Comparison of ENCODE assay signal across 10 mouse cellular contexts in the genomic region with DNA sequence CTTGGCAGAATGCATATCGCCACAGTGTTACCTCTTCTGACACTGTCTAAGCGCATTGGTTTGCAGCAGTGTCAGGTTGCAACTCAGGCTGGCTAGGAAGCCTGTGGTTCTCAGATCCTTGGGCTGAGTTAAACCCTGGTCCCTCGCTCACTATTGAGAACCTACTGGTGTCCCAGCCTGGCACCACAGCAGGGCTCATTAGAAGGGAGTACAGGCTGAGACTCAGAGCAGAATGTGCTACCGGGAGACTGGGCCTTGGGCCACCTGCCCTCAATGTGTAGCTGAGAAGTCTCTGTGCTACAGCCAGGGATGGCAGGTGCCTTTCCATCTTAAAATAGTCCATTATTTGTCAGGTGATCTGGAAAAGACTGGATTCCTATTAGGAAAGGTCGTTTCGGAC. TPM values are rescaled to one million over a fixed set of nuclear protein-coding genes. Genes with fewer than 3 reads are reported as not detected.
A peak's percentile ranks its signal among the peaks of the same experiment; 100 is the strongest.
DNase-seq lines count a peak whose midpoint lies in the region; ATAC-seq lines count a peak whose summit lies in the region.
"Had no signal": no experiment of that assay in that cellular context is flagged by ENCODE, and none has a peak within 500 bp of the region (broad histone marks: within the 10 kb centered on the region; RNA-seq: fewer than 3 reads in every experiment).

No protein-coding gene starts in this region.

- peak; percentile 34 to 48 for DNase-seq in left cerebral cortex, postnatal 10 days (ENCODE audit: extremely low spot score in 1 of 2, low spot score in 2 of 2)
- no peak for DNase-seq in left cerebral cortex, postnatal 4 days
- peak; percentile 80 to 89 for DNase-seq in cerebellum, postnatal 14 days
- peak; percentile 68 for DNase-seq in gastrocnemius, postnatal 25 days
- no peak for DNase-seq in natural killer cell, adult 2 months (ENCODE audit: low spot score in 2 of 2)
- DNase-seq in liver, embryonic 11.5 days (ENCODE audit: low spot score): no peak

- H3K27ac ChIP-seq in midbrain, embryonic 16.5 days (ENCODE audit: low read length): no peak overlapping the region
- no peak overlapping the region for H3K27ac ChIP-seq in liver, embryonic 11.5 days (ENCODE audit: low read depth, low read length)
- H3K27ac ChIP-seq: neural tube, embryonic 12.5 days had no signal

- 53% methylated on average over 6 of the region's 6 CpGs for WGBS in midbrain, embryonic 16.5 days
- 69% methylated on average over 6 of the region's 6 CpGs for WGBS in liver, embryonic 11.5 days

- H3K36me3 ChIP-seq in midbrain, embryonic 16.5 days (ENCODE audit: control insufficient read depth, insufficient read depth, low read length): no peaks in the 10 kb centered on the region
- H3K36me3 ChIP-seq in liver, embryonic 11.5 days (ENCODE audit: control insufficient read depth, insufficient read depth, low read length): no peaks in the 10 kb centered on the region
- H3K36me3 ChIP-seq: neural tube, embryonic 12.5 days had no signal

- H3K4me1 ChIP-seq in midbrain, embryonic 16.5 days (ENCODE audit: control insufficient read depth, insufficient read depth, low read length): peaks cover 22% of the 10 kb centered on the region
- no peaks in the 10 kb centered on the region for H3K4me1 ChIP-seq in liver, embryonic 11.5 days (replicated peaks; ENCODE audit: control insufficient read depth, insufficient read depth, low read length)

- no peaks in the 10 kb centered on the region for H3K27me3 ChIP-seq in midbrain, embryonic 16.5 days (ENCODE audit: control insufficient read depth, insufficient read depth, low read depth, low read length)
- H3K27me3 ChIP-seq in liver, embryonic 11.5 days (replicated peaks; ENCODE audit: control insufficient read depth, insufficient read depth, low read length): no peaks in the 10 kb centered on the region
- H3K27me3 ChIP-seq: neural tube, embryonic 12.5 days had no signal

- no peak overlapping the region for H3K4me2 ChIP-seq in midbrain, embryonic 16.5 days (ENCODE audit: low read length)
- no peak overlapping the region for H3K4me2 ChIP-seq in liver, embryonic 11.5 days
- H3K4me2 ChIP-seq: neural tube, embryonic 12.5 days had no signal

- no peak overlapping the region for H3K4me3 ChIP-seq in midbrain, embryonic 16.5 days (ENCODE audit: low read depth, low read length)
- no peak overlapping the region for H3K4me3 ChIP-seq in liver, embryonic 11.5 days (ENCODE audit: low read depth, low read length)
- H3K4me3 ChIP-seq: erythroblast, embryonic 14.5 days; neural tube, embryonic 12.5 days had no signal

- intact Hi-C loops in left cerebral cortex, postnatal 10 days (cut with DNase I): no loop called here
- intact Hi-C loops in left cerebral cortex, postnatal 4 days (cut with DNase I): no loop called here

- no peak overlapping the region for H3K9ac ChIP-seq in midbrain, embryonic 16.5 days (ENCODE audit: low read depth, low read length)
- no peak overlapping the region for H3K9ac ChIP-seq in liver, embryonic 11.5 days (ENCODE audit: low read depth, low read length)
- H3K9ac ChIP-seq: neural tube, embryonic 12.5 days had no signal

- no peaks in the 10 kb centered on the region for H3K9me3 ChIP-seq in midbrain, embryonic 16.5 days (replicated peaks; ENCODE audit: control insufficient read depth, low read length, poor library complexity, severe bottlenecking)
- H3K9me3 ChIP-seq in liver, embryonic 11.5 days (ENCODE audit: control insufficient read depth, low read length): no peaks in the 10 kb centered on the region
- H3K9me3 ChIP-seq: neural tube, embryonic 12.5 days had no signal

- ATAC-seq in midbrain, embryonic 16.5 days: 0 out of 2 replicates have a peak, but pooled peaks have one; percentile 27
- no peak for ATAC-seq in liver, embryonic 11.5 days (replicated peaks; ENCODE audit: low FRiP score)
- no peak for ATAC-seq in activated CD4-positive, CD25-positive, alpha-beta regulatory T cell, adult 4 months

RNA-seq across cellular contexts. Expression of a gene that starts 18.5 kb away (rescaled TPM):
- 10 to 100 TPM; 69.4 to 69.7 TPM for total RNA-seq in left cerebral cortex, postnatal 10 days (2021)
- 10 to 100 TPM; 61.4 to 62.9 TPM for total RNA-seq in left cerebral cortex, postnatal 4 days (2021)
- 10 to 100 TPM; 10.9 to 13.3 TPM for total RNA-seq in gastrocnemius, postnatal 25 days (2021)
- polyA plus RNA-seq in midbrain, embryonic 16.5 days (2015; fragmentation: Nextera tagmentation; extraction: Ambion mirVana): 34.8 and 38.7 TPM in 2 replicates
- polyA plus RNA-seq in liver, embryonic 11.5 days (2014; fragmentation: Nextera tagmentation; extraction: Ambion mirVana): 4.4 and 4.9 TPM in 2 replicates
- polyA plus RNA-seq in activated CD4-positive, CD25-positive, alpha-beta regulatory T cell, adult 4 months (2017; shearing (Covaris generic)): 1 to 10 TPM in 1 of 2 experiments, under 1 TPM in 1; 0.76 to 2.6 TPM

RNA-seq across cellular contexts. Expression of a gene that starts 18.6 kb away (rescaled TPM):
- total RNA-seq in left cerebral cortex, postnatal 10 days (2021): 10 to 100 TPM; 22.8 to 25.0 TPM
- 10 to 100 TPM; 21.4 to 23.6 TPM for total RNA-seq in left cerebral cortex, postnatal 4 days (2021)
- 1 to 10 TPM; 6.9 to 8.2 TPM for total RNA-seq in gastrocnemius, postnatal 25 days (2021)
- polyA plus RNA-seq in midbrain, embryonic 16.5 days (2015; fragmentation: Nextera tagmentation; extraction: Ambion mirVana): 30.1 TPM in 2 replicates
- 23.4 and 25.7 TPM in 2 replicates for polyA plus RNA-seq in liver, embryonic 11.5 days (2014; fragmentation: Nextera tagmentation; extraction: Ambion mirVana)
- polyA plus RNA-seq in activated CD4-positive, CD25-positive, alpha-beta regulatory T cell, adult 4 months (2017; shearing (Covaris generic)): 10 to 100 TPM; 41.4 to 43.7 TPM

Comparison
In these comparisons a context has a peak if more than half of its experiments do, and no peak if none do; other contexts are left out.
1. DNase-seq: peak in left cerebral cortex, postnatal 10 days (2 of 2), cerebellum, postnatal 14 days (2 of 2) and gastrocnemius, postnatal 25 days (single experiment); none in left cerebral cortex, postnatal 4 days (single experiment), natural killer cell, adult 2 months (0 of 2) and liver, embryonic 11.5 days (single experiment).
2. RNA of a gene that starts 18.5 kb away (total RNA-seq): 69.4 to 69.7 TPM in left cerebral cortex, postnatal 10 days and 61.4 to 62.9 TPM in left cerebral cortex, postnatal 4 days; 10.9 to 13.3 TPM in gastrocnemius, postnatal 25 days; every median in the first group is over 4 times any median in the second.